Mouse (Mus musculus): ENCODE results near the gene Xrra1. TPM values are rescaled to one million over a fixed set of nuclear protein-coding genes. Genes with fewer than 3 reads are reported as not detected.

Gene Xrra1
- polyA plus RNA-seq, 1 experiment: 0.11 TPM

DNA sequence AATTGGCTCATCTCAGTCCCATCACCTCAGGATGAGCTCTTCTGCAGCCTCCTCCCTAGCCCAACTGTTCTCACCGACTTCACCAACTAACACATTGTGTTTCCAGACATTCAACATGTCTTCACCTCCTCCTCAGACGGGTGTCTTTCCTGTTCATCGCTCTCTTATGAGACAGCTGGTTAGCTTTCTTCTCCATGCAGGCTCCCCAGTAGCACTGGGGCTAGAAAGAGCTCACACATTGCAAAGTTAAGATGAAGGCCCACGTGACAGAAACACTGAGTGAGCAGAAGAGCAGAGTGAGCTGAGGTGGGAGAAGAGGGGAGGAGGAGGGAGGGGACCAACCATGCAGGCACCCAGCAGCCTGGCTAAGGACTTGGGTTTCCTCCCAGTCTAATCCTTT lies 43.3 kb downstream of the Xrra1 start:
- no peak for TF ChIP-seq MAX (IDR thresholded peaks at IDR 0.05)
- no peak for TF ChIP-seq FOSL1 (IDR thresholded peaks at IDR 0.05; ENCODE audit: insufficient read depth, low read length, poor library complexity, severe bottlenecking)
- TF ChIP-seq CTCF (IDR thresholded peaks at IDR 0.05; ENCODE audit: control insufficient read depth, insufficient read depth, insufficient read length): no peak
- TF ChIP-seq CEBPB (IDR thresholded peaks at IDR 0.05; ENCODE audit: low read depth): no peak
- no peak for TF ChIP-seq MYOD1 (IDR thresholded peaks at IDR 0.05; ENCODE audit: control insufficient read depth, insufficient read length, low read depth)
- no peak for TF ChIP-seq MYOG (IDR thresholded peaks at IDR 0.05; ENCODE audit: control insufficient read depth, extremely low read depth, insufficient read length)
- TF ChIP-seq USF1 (IDR thresholded peaks at IDR 0.05; ENCODE audit: low read depth): no peak
- Histone ChIP-seq H3K36me3 (ENCODE audit: control insufficient read depth, insufficient read depth) (no peaks in the 10 kb centered on the region), H3K79me3 (ENCODE audit: low read depth) (no peaks in the 10 kb centered on the region), H3K79me2 (ENCODE audit: control insufficient read depth, insufficient read depth) (no peaks in the 10 kb centered on the region), H3K27me3 (ENCODE audit: control insufficient read depth, insufficient read depth, insufficient read length) (peaks cover 26% of the 10 kb centered on the region), H3ac (ENCODE audit: control insufficient read depth, insufficient read length, low read depth) (no peak overlapping the region), H3K4me3 (ENCODE audit: insufficient read depth, poor library complexity, severe bottlenecking) (no peak overlapping the region)

DNA sequence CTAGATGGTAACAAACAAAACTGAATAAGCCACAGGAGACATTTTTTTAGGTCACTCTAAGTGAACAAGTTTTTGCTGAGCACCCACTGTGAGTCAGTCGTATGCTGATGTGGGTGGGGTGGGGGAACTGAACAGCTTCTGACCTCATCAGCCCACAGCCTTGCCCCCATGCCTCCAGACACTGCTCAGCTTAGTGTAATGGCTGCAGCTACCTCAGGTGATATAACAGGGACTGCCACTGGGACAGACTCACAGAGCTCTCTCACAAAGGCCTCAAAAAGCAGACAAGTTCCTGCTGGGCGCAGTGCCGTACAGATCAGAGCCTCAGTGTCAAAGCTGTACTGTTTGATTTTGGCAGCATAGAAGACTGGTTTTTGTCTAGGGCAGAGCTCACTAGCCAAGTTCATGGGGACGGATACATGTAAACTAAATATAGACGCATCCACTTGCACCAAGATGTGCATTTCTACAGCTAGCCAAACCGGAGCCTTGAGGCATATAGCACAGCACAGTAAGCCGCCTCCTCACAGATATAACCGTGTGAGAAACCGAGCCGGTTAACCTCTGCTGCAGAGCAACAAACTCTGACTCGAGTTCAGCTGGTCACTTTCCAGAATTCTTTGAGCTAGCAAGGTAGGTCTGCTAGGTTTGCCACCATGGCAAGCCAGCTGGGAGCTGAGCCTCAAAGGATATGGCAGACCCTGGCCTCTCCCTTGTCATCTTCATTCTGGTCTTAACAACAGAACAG lies 44.2 kb downstream of the Xrra1 start:
- no peak overlapping the region for H3ac ChIP-seq (ENCODE audit: control insufficient read depth, insufficient read length, low read depth)
- H3K79me3 ChIP-seq (ENCODE audit: low read depth): no peaks in the 10 kb centered on the region
- H3K36me3 ChIP-seq (ENCODE audit: control insufficient read depth, insufficient read depth): no peaks in the 10 kb centered on the region

GRCm38 (mm10) chr7:99904421-99905005 lies 45.6 kb downstream of the Xrra1 start:
- no peaks in the 10 kb centered on the region for H3K79me2 ChIP-seq (ENCODE audit: control insufficient read depth, insufficient read depth)
- H3K36me3 ChIP-seq (ENCODE audit: control insufficient read depth, insufficient read depth): no peaks in the 10 kb centered on the region
- peaks cover 22% of the 10 kb centered on the region for H3K27me3 ChIP-seq (ENCODE audit: control insufficient read depth, insufficient read depth, insufficient read length)
- no peaks in the 10 kb centered on the region for H3K79me3 ChIP-seq (ENCODE audit: low read depth)
- no peak overlapping the region for H3K4me3 ChIP-seq (ENCODE audit: insufficient read depth, poor library complexity, severe bottlenecking)
- H3ac ChIP-seq (ENCODE audit: control insufficient read depth, insufficient read length, low read depth): no peak overlapping the region
- TF ChIP-seq MAX (IDR thresholded peaks at IDR 0.05) (no peak), FOSL1 (IDR thresholded peaks at IDR 0.05; ENCODE audit: insufficient read depth, low read length, poor library complexity, severe bottlenecking) (no peak), USF1 (IDR thresholded peaks at IDR 0.05; ENCODE audit: low read depth) (no peak), MYOD1 (IDR thresholded peaks at IDR 0.05; ENCODE audit: control insufficient read depth, insufficient read length, low read depth) (no peak), MYOG (IDR thresholded peaks at IDR 0.05; ENCODE audit: control insufficient read depth, extremely low read depth, insufficient read length) (no peak), CTCF (IDR thresholded peaks at IDR 0.05; ENCODE audit: control insufficient read depth, insufficient read depth, insufficient read length) (no peak), CEBPB (IDR thresholded peaks at IDR 0.05; ENCODE audit: low read depth) (no peak)

More for the DNA sequence above, 44.2 kb downstream of the Xrra1 start:
- Histone ChIP-seq H3K27me3 (ENCODE audit: control insufficient read depth, insufficient read depth, insufficient read length) (peaks cover 26% of the 10 kb centered on the region), H3K4me3 (ENCODE audit: insufficient read depth, poor library complexity, severe bottlenecking) (no peak overlapping the region), H3K79me2 (ENCODE audit: control insufficient read depth, insufficient read depth) (no peaks in the 10 kb centered on the region)
- TF ChIP-seq MAX (IDR thresholded peaks at IDR 0.05) (no peak), USF1 (IDR thresholded peaks at IDR 0.05; ENCODE audit: low read depth) (no peak), MYOG (IDR thresholded peaks at IDR 0.05; ENCODE audit: control insufficient read depth, extremely low read depth, insufficient read length) (no peak), MYOD1 (IDR thresholded peaks at IDR 0.05; ENCODE audit: control insufficient read depth, insufficient read length, low read depth) (no peak), CEBPB (IDR thresholded peaks at IDR 0.05; ENCODE audit: low read depth) (no peak)

DNA sequence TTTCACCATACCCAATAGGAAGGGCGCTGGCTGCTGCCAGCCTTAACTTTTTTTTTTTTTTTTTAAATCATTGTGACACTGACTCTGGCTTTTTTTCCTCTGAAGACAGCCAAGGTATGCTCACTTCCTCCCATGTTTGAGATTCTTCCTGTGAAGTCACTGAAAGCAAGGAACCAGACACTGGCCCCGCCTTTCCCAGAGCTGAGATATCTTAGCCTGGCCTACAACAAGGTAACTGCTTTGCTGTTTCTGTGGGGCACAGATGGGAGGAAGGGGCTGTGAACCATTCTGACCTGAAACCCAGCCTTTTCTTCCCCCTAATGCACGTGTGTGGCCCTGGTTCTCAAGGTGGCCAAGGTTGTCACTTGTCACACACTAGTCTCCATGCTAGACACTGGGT lies 47.4 kb downstream of the Xrra1 start:
- H3K79me3 ChIP-seq (ENCODE audit: low read depth): no peaks in the 10 kb centered on the region
- H3K79me2 ChIP-seq (ENCODE audit: control insufficient read depth, insufficient read depth): no peaks in the 10 kb centered on the region
- H3ac ChIP-seq (ENCODE audit: control insufficient read depth, insufficient read length, low read depth): no peak overlapping the region
- H3K4me3 ChIP-seq (ENCODE audit: insufficient read depth, poor library complexity, severe bottlenecking): no peak overlapping the region
- no peak for TF ChIP-seq MYOG (IDR thresholded peaks at IDR 0.05; ENCODE audit: control insufficient read depth, extremely low read depth, insufficient read length)
- TF ChIP-seq USF1 (IDR thresholded peaks at IDR 0.05; ENCODE audit: low read depth): no peak
- no peak for TF ChIP-seq FOSL1 (IDR thresholded peaks at IDR 0.05; ENCODE audit: insufficient read depth, low read length, poor library complexity, severe bottlenecking)
- no peak for TF ChIP-seq CEBPB (IDR thresholded peaks at IDR 0.05; ENCODE audit: low read depth)
- no peaks in the 10 kb centered on the region for H3K36me3 ChIP-seq (ENCODE audit: control insufficient read depth, insufficient read depth)
- peaks cover 21% of the 10 kb centered on the region for H3K27me3 ChIP-seq (ENCODE audit: control insufficient read depth, insufficient read depth, insufficient read length)

DNA sequence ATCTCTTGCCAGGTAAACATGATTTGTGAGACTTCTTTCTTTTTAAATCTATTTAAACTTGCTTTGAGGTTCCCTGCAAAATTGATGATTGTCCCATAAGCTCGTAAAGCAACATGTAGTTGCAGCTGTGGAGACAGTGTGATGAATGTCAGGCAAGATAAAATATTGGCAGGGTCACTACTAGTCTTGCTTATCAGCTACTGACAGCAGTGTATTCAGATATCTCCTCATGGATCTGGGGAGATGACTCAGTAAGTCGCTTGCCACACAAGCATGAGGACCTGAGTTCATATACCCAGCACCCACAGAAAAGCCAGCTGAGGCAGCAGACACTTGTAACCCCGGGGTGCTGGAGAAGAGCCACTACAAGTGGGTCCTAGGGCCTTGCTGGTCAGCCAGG lies 48.5 kb downstream of the Xrra1 start:
- no peak for TF ChIP-seq CEBPB (IDR thresholded peaks at IDR 0.05; ENCODE audit: low read depth)
- TF ChIP-seq FOSL1 (IDR thresholded peaks at IDR 0.05; ENCODE audit: insufficient read depth, low read length, poor library complexity, severe bottlenecking): no peak
- no peak for TF ChIP-seq MYOG (IDR thresholded peaks at IDR 0.05; ENCODE audit: control insufficient read depth, extremely low read depth, insufficient read length)
- TF ChIP-seq USF1 (IDR thresholded peaks at IDR 0.05; ENCODE audit: low read depth): no peak
- TF ChIP-seq CTCF (IDR thresholded peaks at IDR 0.05; ENCODE audit: control insufficient read depth, insufficient read depth, insufficient read length): no peak
- TF ChIP-seq MAX (IDR thresholded peaks at IDR 0.05): no peak
- TF ChIP-seq MYOD1 (IDR thresholded peaks at IDR 0.05; ENCODE audit: control insufficient read depth, insufficient read length, low read depth): no peak
- H3K79me3 ChIP-seq (ENCODE audit: low read depth): no peaks in the 10 kb centered on the region
- no peaks in the 10 kb centered on the region for H3K36me3 ChIP-seq (ENCODE audit: control insufficient read depth, insufficient read depth)
- peaks cover 12% of the 10 kb centered on the region for H3K27me3 ChIP-seq (ENCODE audit: control insufficient read depth, insufficient read depth, insufficient read length)
- H3K79me2 ChIP-seq (ENCODE audit: control insufficient read depth, insufficient read depth): no peaks in the 10 kb centered on the region
- no peak overlapping the region for H3ac ChIP-seq (ENCODE audit: control insufficient read depth, insufficient read length, low read depth)
- no peak overlapping the region for H3K4me3 ChIP-seq (ENCODE audit: insufficient read depth, poor library complexity, severe bottlenecking)

Data from C2C12 (cell line).